Mouse (Mus musculus) layer of hippocampus, adult 18-20 months (tissue): ENCODE results near the gene Zbtb5. TPM values are rescaled to one million over a fixed set of nuclear protein-coding genes. Genes with fewer than 3 reads are reported as not detected.
"Not testable (repeated sequence)": the region's sequence is repeated elsewhere in the genome, so short reads cannot be mapped to it uniquely, and the experiment has no call there.

Source experiments
- DNase-seq, 2 experiments: peaks; one replicate each; pipeline ENCODE4 v3.0.0; 2022; ENCODE audit warnings: low spot score in 2 of 2
- total RNA-seq, 2 experiments: library from RNA; stranded (reverse); gene quantifications; 2 replicates each; pipeline ENCODE4 v1.2.3; 2021

Gene Zbtb5
- total RNA-seq, 2 experiments from 2014 or later = 8.3 to 8.8 TPM

DNA sequence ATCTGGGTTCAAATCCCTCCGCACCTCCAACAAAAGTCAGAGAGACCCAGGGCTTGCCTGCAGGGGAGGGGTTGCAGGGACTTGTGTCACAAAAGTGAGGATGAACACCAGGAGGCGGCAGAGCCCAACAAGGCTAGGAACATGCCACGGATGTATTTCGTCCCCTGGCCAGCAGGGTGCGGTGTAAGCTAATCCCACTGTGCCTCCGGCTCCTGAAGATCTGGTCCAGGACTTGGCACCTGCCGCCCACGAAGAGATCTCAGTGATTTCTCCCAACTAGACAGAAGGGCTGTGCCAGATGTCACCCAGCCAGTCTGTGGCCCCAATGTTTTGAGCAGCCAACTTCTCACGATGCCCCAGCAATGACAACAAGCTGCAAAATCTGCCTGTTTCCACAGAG, 38.8 kb downstream of the Zbtb5 start:
- DNase-seq = peak; percentile 90 to 96

- no peak for DNase-seq
Observed at GRCm38 (mm10) chr4:44970612-44971110, 41.6 kb downstream of the Zbtb5 start.

GRCm38 (mm10) chr4:44970056-44970455, 42.2 kb downstream of the Zbtb5 start:
- DNase-seq = no peak

DNA sequence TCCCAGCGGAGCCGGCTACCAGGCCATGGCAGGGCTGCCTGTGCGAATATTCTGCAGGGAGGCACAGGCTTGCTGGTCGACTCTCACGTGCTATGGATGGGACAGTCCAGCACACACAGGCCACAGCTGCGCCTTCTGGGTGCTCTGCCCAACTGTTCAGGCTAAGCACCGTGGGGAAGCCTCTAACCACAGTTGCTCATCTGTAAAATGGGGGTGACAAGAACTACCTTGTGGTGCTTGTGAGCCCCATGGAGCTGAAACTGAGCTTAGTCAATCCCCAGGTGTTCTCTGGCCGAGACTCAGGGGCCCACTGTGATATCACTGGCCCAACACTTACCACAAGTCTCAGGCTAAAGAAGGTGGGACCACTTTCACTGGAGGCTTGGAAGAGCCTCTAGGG, 44.8 kb downstream of the Zbtb5 start:
- DNase-seq = no peak

- no peak for DNase-seq
Observed at GRCm38 (mm10) chr4:44965736-44966135, 46.5 kb downstream of the Zbtb5 start.

DNA sequence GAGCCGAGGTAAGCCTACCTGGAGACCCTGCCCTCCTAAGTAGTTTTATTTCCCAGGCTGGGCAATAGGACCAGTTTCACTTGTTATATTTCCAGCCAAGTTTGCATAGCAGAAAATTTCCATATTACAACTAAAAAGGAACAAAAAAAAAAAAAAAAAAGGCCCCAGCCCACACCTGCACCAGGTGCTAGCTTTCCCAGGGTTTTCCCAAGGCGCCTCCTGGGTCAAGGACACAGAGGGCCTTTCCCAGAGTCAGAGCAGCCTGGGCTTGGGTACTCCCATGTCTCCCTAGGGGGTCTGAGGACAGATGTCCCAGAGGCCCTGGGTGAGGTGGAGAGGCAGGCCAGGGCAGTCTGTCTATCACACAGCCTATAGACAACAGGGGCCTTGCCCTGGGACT, 47.0 kb downstream of the Zbtb5 start:
- DNase-seq = no peak

- DNase-seq = no peak
Observed at GRCm38 (mm10) chr4:44963156-44963555, 49.1 kb downstream of the Zbtb5 start.

DNA sequence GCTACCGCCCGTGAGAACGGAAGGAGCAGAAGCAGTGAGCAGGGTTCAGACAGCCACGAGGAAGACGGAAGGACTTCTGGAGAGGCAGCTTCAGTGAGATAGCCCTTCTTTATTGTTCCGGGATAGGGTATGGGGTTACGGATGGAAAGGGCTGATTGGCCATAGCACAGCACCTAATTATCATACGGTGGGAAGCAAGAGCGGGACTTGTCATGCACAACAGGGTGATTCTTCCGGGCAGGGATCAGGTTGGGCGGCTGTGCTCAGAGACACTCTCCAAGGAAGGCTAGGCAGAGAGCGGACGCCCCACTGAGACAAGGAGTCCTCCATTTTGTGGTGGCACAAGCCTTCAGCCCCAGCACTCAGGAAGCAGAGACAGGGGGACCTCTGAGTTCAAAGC, 53.0 kb downstream of the Zbtb5 start:
- no peak for DNase-seq

DNA sequence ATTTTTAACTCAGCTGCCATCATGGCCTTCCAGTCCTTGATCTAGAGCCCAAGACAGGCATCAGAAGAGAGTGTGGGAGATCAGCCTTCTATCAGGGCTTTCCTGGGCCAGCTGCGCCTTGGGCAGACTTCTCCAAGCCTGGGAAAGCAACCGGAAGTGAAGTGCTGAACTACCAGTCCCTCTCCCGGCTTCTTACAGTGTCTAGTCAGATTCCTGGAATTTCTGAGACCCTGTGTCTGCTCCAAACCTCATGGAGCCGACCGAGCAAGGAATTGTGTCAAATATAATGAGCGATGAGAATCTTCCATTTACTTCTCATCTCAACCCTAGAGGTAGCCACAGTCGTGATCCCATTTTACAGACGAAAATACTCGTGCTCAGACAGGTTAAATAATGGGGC, 53.4 kb downstream of the Zbtb5 start:
- no peak for DNase-seq

- DNase-seq = no peak
Observed at GRCm38 (mm10) chr4:44953041-44953440, 59.2 kb downstream of the Zbtb5 start.

DNA sequence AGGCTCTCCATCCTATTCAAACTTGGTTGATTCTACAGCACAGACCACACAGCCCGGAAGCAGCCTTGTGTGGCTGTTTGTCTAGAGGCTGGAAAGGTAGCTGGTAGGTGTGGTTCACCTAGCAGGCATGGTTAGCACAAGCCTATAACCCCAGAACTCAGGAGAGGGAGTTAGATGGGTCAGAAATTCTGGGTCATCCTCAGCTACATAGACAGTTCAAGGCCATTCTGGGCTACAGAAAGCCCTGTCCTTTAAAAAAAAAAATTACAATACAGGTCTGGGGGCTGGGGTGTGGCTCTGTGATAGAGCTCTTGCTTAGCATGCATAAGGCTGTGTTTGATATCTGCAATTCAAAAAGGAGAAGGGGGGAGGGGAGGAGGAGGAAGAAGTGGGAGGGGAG, 63.9 kb downstream of the Zbtb5 start:
- DNase-seq = no peak

DNA sequence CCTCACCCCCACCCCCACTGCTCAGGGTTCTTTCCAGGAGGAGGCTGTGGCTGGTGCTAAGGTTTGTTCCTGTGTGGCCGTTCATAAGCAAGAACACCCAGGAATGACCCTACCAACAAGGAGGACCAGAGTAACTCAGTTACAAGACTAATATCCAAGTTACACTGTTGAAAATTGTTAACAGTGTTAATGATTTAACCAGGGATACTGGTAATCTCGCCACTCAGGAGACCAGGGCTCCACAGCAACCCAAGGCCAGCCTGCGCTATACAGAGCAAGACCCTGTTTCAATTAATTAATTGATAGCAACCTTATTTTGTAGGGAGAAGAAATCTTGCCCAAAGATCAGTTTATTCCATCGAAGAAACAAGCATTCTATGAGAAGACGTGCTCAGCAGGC, 64.7 kb downstream of the Zbtb5 start:
- no peak for DNase-seq

- DNase-seq = not testable (repeated sequence)
Observed at GRCm38 (mm10) chr4:44946126-44946525, 66.1 kb downstream of the Zbtb5 start.

- no peak for DNase-seq
Observed at GRCm38 (mm10) chr4:44944426-44945075, 67.7 kb downstream of the Zbtb5 start.

DNA sequence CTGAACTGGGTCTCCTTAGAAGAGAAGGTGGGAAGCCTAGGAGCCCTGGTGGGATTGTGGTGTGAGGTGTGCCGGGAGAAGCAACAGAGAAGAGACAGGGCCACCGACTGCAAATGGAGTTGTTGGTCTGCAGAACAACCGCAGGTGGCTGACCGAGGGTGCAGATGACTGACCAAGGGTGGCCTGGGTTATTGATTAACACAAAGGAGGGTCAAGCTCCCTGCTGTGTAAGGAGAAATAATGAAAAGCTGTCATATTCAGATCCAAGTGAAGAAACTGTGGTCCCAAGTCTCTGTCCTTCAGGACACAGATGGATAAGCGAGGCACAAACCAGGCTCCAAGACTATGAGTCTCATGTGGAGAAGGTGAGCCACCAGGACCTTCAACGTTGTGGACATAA, 68.7 kb downstream of the Zbtb5 start:
- DNase-seq = no peak

GRCm38 (mm10) chr4:44942237-44942636, 70.0 kb downstream of the Zbtb5 start:
- DNase-seq = no peak

Other genes with a start within 250 kb of the Zbtb5 start
- 10 to 100 TPM; 31.1 to 34.2 TPM for gene Grhpr, start 31.0 kb downstream of the Zbtb5 start, total RNA-seq
- gene Polr1e, start 6.2 kb upstream of the Zbtb5 start, total RNA-seq = 10 to 100 TPM in 1 of 2 experiments, 1 to 10 TPM in 1; 9.9 to 10.8 TPM
- gene Fbxo10, start 72.2 kb upstream of the Zbtb5 start, total RNA-seq = 10 to 100 TPM; 45.2 to 47.4 TPM
- 10 to 100 TPM; 65.4 to 66.6 TPM for gene Tomm5, start 95.7 kb upstream of the Zbtb5 start, total RNA-seq
- gene Frmpd1, start 172.5 kb upstream of the Zbtb5 start, total RNA-seq = 10 to 100 TPM; 16.4 to 21.7 TPM